Mouse (Mus musculus) frontal cortex, postnatal 10 days (tissue): ENCODE results near the gene Rrp1.

Source experiments
- DNase-seq, 2 experiments: peaks; one replicate each; pipeline ENCODE4 v3.0.0; 2022; ENCODE audit warnings: low spot score in 2 of 2, mixed read lengths in 1 of 2

The Rrp1 gene

DNA sequence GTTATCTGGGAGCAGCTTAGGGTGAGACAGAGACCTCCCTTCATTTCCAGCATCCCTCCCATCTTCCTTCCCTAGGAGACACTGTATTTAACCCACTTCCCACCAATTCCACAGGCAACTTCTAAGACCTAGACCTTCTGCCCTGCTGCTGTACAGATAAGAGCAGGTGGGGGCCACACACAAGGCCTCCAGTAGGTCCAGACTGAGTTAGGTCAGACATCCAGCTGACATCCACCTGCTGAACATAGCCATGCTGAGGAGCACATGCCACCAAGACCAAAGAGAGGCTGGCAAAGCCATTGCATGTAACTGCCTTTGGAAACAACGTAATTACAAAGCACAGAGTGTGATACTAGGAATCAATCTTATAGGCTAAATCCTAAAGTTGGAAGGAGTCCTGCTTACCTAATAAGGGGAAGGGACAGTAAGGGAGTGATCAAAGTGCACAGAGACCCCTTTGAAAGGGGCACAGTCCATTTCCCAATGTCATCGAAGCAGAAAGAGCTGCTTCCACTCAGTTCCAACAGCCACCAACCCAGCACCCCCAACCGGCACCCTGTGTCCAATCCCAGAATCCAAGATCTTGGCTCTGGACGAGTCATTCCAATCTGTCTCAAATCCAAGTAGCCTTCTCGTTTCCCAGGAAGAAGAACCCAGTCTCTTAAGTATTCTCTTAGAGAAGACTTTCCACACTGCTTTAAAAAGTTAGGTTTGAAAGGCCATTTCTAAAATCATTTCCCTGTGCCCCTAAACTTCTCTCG, 61.9 kb downstream of the Rrp1 start:
- DNase-seq: no peak
